Mouse (Mus musculus) C2C12 (cell line): Measurements from ENCODE around the gene Stpg4. TPM values are rescaled to one million over a fixed set of nuclear protein-coding genes. Genes with fewer than 3 reads are reported as not detected.

Source experiments
- H3K27me3 ChIP-seq: one replicate; pipeline ENCODE4 v1.6.1; 2011; ENCODE audit not compliant: control insufficient read depth, insufficient read depth, insufficient read length
- H3K36me3 ChIP-seq: one replicate; pipeline ENCODE4 v1.6.1; 2011; ENCODE audit not compliant: control insufficient read depth, insufficient read depth
- H3K4me3 ChIP-seq: one replicate; pipeline ENCODE4 v1.5.1; 2011; ENCODE audit warnings: mild to moderate bottlenecking, control low read depth; ENCODE audit not compliant: poor library complexity, insufficient read depth, severe bottlenecking
- H3K79me2 ChIP-seq: one replicate; pipeline ENCODE4 v1.6.1; 2011; ENCODE audit not compliant: control insufficient read depth, insufficient read depth
- H3K79me3 ChIP-seq: one replicate; pipeline ENCODE4 v1.6.1; 2011; ENCODE audit warnings: low read depth, control low read depth
- H3ac ChIP-seq: one replicate; pipeline ENCODE3; 2011; ENCODE audit warnings: low read depth; ENCODE audit not compliant: control insufficient read depth, insufficient read length
- CEBPB ChIP-seq: IDR thresholded peaks from one replicate; pipeline ENCODE4 v1.6.1; 2011; ENCODE audit warnings: low read depth, mild to moderate bottlenecking, control low read depth, moderate library complexity
- CTCF ChIP-seq: IDR thresholded peaks from one replicate; pipeline ENCODE4 v1.5.1; 2011; ENCODE audit not compliant: control insufficient read depth, insufficient read depth, insufficient read length
- FOSL1 ChIP-seq: IDR thresholded peaks from one replicate; pipeline ENCODE4 v1.8.0; 2011; ENCODE audit warnings: mild to moderate bottlenecking, low read length; ENCODE audit not compliant: poor library complexity, insufficient read depth, severe bottlenecking
- MAX ChIP-seq: IDR thresholded peaks from one replicate; pipeline ENCODE4 v1.6.1; 2011; ENCODE audit warnings: mild to moderate bottlenecking, control low read depth
- MYOD1 ChIP-seq: IDR thresholded peaks from one replicate; pipeline ENCODE4 v1.6.1; 2011; ENCODE audit warnings: low read depth; ENCODE audit not compliant: control insufficient read depth, insufficient read length
- MYOG ChIP-seq: IDR thresholded peaks from one replicate; pipeline ENCODE4 v1.6.1; 2011; ENCODE audit not compliant: control insufficient read depth, insufficient read length; ENCODE audit errors: extremely low read depth
- USF1 ChIP-seq: IDR thresholded peaks from one replicate; pipeline ENCODE4 v1.6.1; 2011; ENCODE audit warnings: low read depth, mild to moderate bottlenecking, control low read depth, moderate library complexity
- polyA plus RNA-seq: library from polyadenylated mRNA; unstranded; fragments of >200 nt; fragmentation: generic; extraction: Trizol; gene quantifications from one replicate; pipeline ENCODE4 v1.2.1, GENCODE M21; 2012; ENCODE audit warnings: missing spikeins

Gene Stpg4
- polyA plus RNA-seq, 1 experiment, result not detected

DNA sequence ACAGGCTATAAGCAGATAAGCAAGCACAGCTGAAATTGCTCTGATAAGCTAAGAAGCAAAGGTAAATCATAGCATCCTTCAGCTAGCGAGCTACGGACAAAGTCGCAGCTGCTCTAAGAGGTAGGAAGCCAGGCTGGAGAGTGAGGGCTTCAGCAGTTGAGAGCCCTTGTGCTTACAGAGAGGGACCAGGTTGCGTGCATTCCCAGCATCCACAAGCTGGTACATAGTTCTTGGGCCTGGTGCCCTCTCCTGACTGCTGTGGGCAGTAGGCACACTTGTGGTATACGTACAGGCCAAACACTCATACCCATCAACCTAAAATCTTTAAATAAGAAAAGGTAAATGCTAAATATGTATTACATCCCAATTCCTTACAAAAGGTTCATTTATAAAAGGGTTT is 5.2 kb upstream of the Stpg4 start:
- Histone ChIP-seq H3ac (no peak overlapping the region), H3K27me3 (no peaks in the 10 kb centered on the region), H3K4me3 (no peak overlapping the region), H3K36me3 (peaks cover 68% of the 10 kb centered on the region), H3K79me3 (peaks cover 17% of the 10 kb centered on the region), H3K79me2 (peaks cover 36% of the 10 kb centered on the region)
- no peak for TF ChIP-seq CTCF
- TF ChIP-seq FOSL1, result no peak
- no peak for TF ChIP-seq MYOD1
- no peak for TF ChIP-seq CEBPB
- no peak for TF ChIP-seq MYOG
- TF ChIP-seq USF1, result no peak
- no peak for TF ChIP-seq MAX

DNA sequence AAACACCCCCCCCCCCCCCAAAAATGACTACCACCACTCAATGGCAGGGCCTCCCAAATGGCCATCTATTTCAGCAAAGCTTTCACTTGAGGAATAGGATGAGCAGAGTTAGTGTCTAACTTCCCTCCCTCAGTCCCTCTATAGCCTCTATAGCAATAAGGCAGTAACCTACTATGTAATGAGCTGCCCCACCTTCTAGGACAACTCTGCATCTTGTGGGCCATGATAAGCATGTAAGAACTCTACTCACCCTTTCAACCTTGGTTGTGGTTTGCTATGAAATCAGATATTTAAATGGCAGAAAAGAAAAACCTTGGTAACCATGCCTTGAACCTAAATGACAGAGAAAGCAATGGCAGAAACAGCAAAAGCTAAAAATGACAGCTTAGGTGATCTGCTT is 4.8 kb upstream of the Stpg4 start:
- H3ac ChIP-seq, result no peak overlapping the region
- TF ChIP-seq MYOG, result no peak
- no peak for TF ChIP-seq CEBPB
- no peak for TF ChIP-seq MAX
- TF ChIP-seq MYOD1, result no peak
- no peak for TF ChIP-seq USF1
- TF ChIP-seq CTCF, result no peak
- no peak for TF ChIP-seq FOSL1
- H3K36me3 ChIP-seq, result peaks cover 67% of the 10 kb centered on the region

DNA sequence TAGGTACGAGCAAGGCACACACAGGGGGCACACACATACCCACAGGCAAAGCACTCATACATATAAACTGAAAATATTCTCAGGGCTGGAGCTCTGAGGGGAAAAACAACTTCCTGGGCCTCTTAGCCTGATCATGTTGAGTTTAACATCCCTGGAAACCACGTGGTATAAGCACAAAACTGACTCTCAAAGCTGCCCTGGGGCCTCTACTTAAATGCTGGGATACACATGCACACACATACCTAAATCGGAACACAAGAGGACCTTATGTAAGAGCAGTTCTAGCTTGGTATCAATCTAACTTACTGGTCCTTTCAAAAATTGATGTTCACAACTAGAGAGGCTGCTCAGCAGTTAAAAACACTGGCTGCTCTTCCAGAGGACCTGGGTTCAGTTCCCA is 1.9 kb upstream of the Stpg4 start:
- peaks cover 4% of the 10 kb centered on the region for H3K79me2 ChIP-seq
- H3ac ChIP-seq, result no peak overlapping the region
- no peak overlapping the region for H3K4me3 ChIP-seq
- no peaks in the 10 kb centered on the region for H3K27me3 ChIP-seq
- H3K79me3 ChIP-seq, result peaks cover 1% of the 10 kb centered on the region
- no peak for TF ChIP-seq MYOG
- no peak for TF ChIP-seq CTCF
- no peak for TF ChIP-seq CEBPB
- no peak for TF ChIP-seq MYOD1
- no peak for TF ChIP-seq MAX
- no peak for TF ChIP-seq USF1
- no peak for TF ChIP-seq FOSL1
- peaks cover 47% of the 10 kb centered on the region for H3K36me3 ChIP-seq

More for the DNA sequence above, 4.8 kb upstream of the Stpg4 start:
- Histone ChIP-seq H3K4me3 (no peak overlapping the region), H3K79me3 (peaks cover 13% of the 10 kb centered on the region), H3K27me3 (no peaks in the 10 kb centered on the region), H3K79me2 (peaks cover 32% of the 10 kb centered on the region)

DNA sequence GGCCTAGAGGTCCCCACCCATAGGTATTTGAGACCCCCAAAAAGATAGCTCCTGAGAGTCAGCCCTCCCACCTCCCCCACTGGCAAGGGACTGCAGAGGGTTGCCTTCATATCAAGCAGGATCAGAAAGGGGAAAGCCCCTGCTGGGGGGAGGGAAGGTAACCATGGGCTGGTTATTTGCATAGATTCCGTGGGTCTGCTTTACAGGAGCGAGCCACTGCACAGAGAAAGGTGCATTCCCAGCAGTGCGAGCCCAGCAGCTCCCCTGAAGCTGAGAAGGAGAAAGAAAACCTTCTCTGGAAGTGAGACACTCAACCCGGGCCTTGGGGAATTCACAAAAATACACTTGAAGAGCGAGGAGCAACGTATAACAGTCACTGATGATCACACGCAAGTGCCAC is 9.5 kb downstream of the Stpg4 start:
- Histone ChIP-seq H3K27me3 (no peaks in the 10 kb centered on the region), H3K79me2 (no peaks in the 10 kb centered on the region), H3K36me3 (no peaks in the 10 kb centered on the region), H3K4me3 (no peak overlapping the region), H3K79me3 (no peaks in the 10 kb centered on the region), H3ac (no peak overlapping the region)
- TF ChIP-seq USF1, result no peak
- TF ChIP-seq MYOD1, result no peak
- no peak for TF ChIP-seq FOSL1
- no peak for TF ChIP-seq MYOG
- no peak for TF ChIP-seq CTCF
- no peak for TF ChIP-seq MAX
- no peak for TF ChIP-seq CEBPB

DNA sequence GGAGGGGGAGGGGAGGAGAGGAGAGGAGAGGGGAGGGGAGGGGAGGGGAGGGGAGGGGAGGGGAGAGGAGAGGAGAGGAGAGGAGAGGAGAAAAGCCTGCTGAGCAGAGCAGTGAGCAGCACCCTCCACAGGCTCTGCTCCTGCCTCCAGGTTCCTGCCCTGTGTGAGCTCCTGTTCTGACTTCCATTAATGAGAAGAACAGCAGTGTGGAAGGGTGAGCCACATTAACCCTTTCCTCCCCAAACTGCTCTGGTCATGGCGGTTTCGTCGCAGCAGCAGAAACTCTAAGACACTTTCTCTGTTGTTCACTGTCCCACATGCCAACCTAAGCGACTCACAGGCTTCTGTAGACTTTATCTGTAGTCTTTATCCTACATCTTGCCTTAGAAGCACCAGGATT is 20.9 kb downstream of the Stpg4 start:
- no peaks in the 10 kb centered on the region for H3K27me3 ChIP-seq
- TF ChIP-seq MYOD1 (no peak), FOSL1 (no peak), MAX (no peak), CTCF (no peak), USF1 (no peak), CEBPB (no peak), MYOG (no peak)
- no peak overlapping the region for H3ac ChIP-seq
- no peak overlapping the region for H3K4me3 ChIP-seq
- H3K79me2 ChIP-seq, result no peaks in the 10 kb centered on the region
- no peaks in the 10 kb centered on the region for H3K79me3 ChIP-seq
- no peaks in the 10 kb centered on the region for H3K36me3 ChIP-seq

DNA sequence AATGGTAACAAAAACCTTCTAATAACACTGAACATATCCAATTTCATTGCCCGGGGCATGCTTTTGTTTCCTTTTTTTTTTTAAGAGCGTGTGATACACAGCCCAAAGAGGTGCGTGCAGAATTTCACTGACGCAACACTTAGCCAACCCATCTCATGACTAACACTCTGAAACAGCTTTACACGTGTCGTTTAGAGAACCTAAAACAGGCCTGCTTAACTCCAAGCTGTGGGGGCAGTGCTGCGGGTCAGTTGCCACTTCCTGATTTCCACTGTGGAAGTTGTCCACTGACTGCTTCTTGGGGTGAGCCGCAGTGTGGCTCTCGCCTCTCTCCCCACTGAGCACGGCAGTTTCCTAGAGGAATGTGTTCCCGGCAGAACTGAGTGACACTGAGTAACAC is 22.0 kb downstream of the Stpg4 start:
- Histone ChIP-seq H3K79me3 (no peaks in the 10 kb centered on the region), H3K27me3 (no peaks in the 10 kb centered on the region), H3ac (no peak overlapping the region), H3K4me3 (no peak overlapping the region), H3K36me3 (no peaks in the 10 kb centered on the region), H3K79me2 (no peaks in the 10 kb centered on the region)
- TF ChIP-seq USF1, result peak; percentile 34
- TF ChIP-seq MYOG, result no peak
- TF ChIP-seq MAX, result peak; percentile 95
- no peak for TF ChIP-seq CTCF
- TF ChIP-seq MYOD1, result no peak
- TF ChIP-seq FOSL1, result no peak
- peak; percentile 93 for TF ChIP-seq CEBPB
